Mouse (Mus musculus) midbrain, embryonic 12.5 days (tissue): ENCODE measurements around the gene Mageb1. TPM values are rescaled to one million over a fixed set of nuclear protein-coding genes. Genes with fewer than 3 reads are reported as not detected.
"Not testable (repeated sequence)": the region's sequence is repeated elsewhere in the genome, so short reads cannot be mapped to it uniquely, and the experiment has no call there.

Source experiments
- ATAC-seq: fragments of 200-750 bp; cut with Nextera tagmentation; 2 replicates; pipeline ENCODE4 v1.8.0; 2017; ENCODE audit warnings: low read depth, moderate TSS enrichment, moderate library complexity; ENCODE audit not compliant: low FRiP score
- H3K27ac ChIP-seq: fragments of 300-500 bp; sonication (generic); replicated peaks from 2 replicates; pipeline ENCODE4 v1.5.1; 2016; ENCODE audit warnings: mild to moderate bottlenecking
- H3K27me3 ChIP-seq: fragments of 300-500 bp; sonication (generic); 2 replicates; pipeline ENCODE4 v1.6.1; 2016; ENCODE audit warnings: mild to moderate bottlenecking
- H3K36me3 ChIP-seq: fragments of 300-500 bp; sonication (generic); 2 replicates; pipeline ENCODE4 v1.6.1; 2016
- H3K4me1 ChIP-seq: fragments of 300-500 bp; sonication (generic); 2 replicates; pipeline ENCODE4 v1.6.1; 2016
- H3K4me2 ChIP-seq: fragments of 300-500 bp; sonication (generic); replicated peaks from 2 replicates; pipeline ENCODE4 v1.6.1; 2016; ENCODE audit warnings: mild to moderate bottlenecking, moderate library complexity
- H3K4me3 ChIP-seq: fragments of 300-500 bp; sonication (generic); 2 replicates; pipeline ENCODE4 v1.5.1; 2016; ENCODE audit warnings: mild to moderate bottlenecking
- H3K9ac ChIP-seq: fragments of 300-500 bp; sonication (generic); replicated peaks from 2 replicates; pipeline ENCODE4 v1.6.1; 2016; ENCODE audit warnings: mild to moderate bottlenecking, moderate library complexity
- H3K9me3 ChIP-seq: fragments of 300-500 bp; sonication (generic); 2 replicates; pipeline ENCODE4 v1.6.1; 2016; ENCODE audit warnings: mild to moderate bottlenecking
- WGBS: fragments of 180-500 bp; shearing (Covaris S2); methylation state at CpG from one replicate; pipeline ENCODE4 v1.1.7; 2016; 5-methylcytosine and 5-hydroxymethylcytosine counted together
- polyA plus RNA-seq: library from polyadenylated mRNA; unstranded; fragments of >200 nt; fragmentation: Nextera tagmentation; extraction: Ambion mirVana; gene quantifications from 2 replicates; pipeline ENCODE4 v1.2.1, GENCODE M21; 2016

Gene Mageb1
- polyA plus RNA-seq: not detected in 2 replicates

DNA sequence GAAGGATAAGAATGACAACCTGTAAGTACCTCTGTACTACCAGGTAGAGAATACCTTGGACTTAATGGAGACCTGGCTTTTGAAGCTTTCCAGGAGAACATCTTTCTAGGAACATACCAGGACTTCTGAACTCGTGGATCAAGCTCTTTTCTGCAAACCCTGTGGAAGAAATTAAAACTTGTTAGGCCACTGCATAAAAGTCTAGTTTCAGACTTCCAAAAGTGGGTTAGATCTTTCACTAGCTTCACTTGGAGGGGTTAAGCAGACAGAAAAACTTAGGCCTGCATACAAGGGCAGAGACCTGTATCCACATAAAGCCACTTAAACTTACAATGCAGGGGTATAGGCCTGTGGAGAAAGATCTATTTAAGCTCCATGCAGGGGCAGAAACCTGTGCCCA, at the start of gene Mageb1:
Gene Mageb1 (minus strand): TSS at position 101 of the 400 bp plus-strand sequence.
- H3K9me3 ChIP-seq, H3K27me3 ChIP-seq, H3K9ac ChIP-seq, H3K36me3 ChIP-seq, H3K4me2 ChIP-seq, H3K27ac ChIP-seq, ATAC-seq, H3K4me3 ChIP-seq, H3K4me1 ChIP-seq: not testable (repeated sequence)
- 33% methylated on average over 1 of the region's 1 CpGs for WGBS

Other genes starting within 250 kb of the Mageb1 start
- not detected in 2 replicates for gene Mageb5, start 233.3 kb downstream of the Mageb1 start, polyA plus RNA-seq